In genomic region chr12:84186950-84187349, GRCm38 (mm10) we compare ENCODE assay signal across 9 mouse cellular contexts. TPM values are rescaled to one million over a fixed set of nuclear protein-coding genes. Genes with fewer than 3 reads are reported as not detected.
DNase-seq lines count a peak whose midpoint lies in the region; ATAC-seq and TF ChIP-seq lines count a peak whose summit lies in the region.
"Had no signal": no experiment of that assay in that cellular context is flagged by ENCODE, and none has a peak within 500 bp of the region (broad histone marks: within the 10 kb centered on the region; RNA-seq: fewer than 3 reads in every experiment).

No protein-coding gene starts in this region.

- TF ChIP-seq POLR2A in liver, adult 2 months (IDR thresholded peaks at IDR 0.05; ENCODE audit: extremely low read depth, insufficient read depth, low read length): no peak
- TF ChIP-seq POLR2A in kidney, adult 2 months (IDR thresholded peaks at IDR 0.05; ENCODE audit: low read depth, low read length): no peak
- TF ChIP-seq POLR2A in myocyte (IDR thresholded peaks at IDR 0.05; ENCODE audit: insufficient read length, low read depth): no peak

- TF ChIP-seq CTCF in liver, adult 2 months (IDR thresholded peaks at IDR 0.05; ENCODE audit: low read depth, low read length): no peak
- TF ChIP-seq CTCF in kidney, adult 2 months (conservative IDR thresholded peaks at IDR 0.05; ENCODE audit: insufficient read depth, insufficient read length, low read depth, low read length): no peak

- H3K79me2 ChIP-seq in liver, adult 2 months (ENCODE audit: control insufficient read depth, insufficient read depth, low read length): peaks cover 58% of the 10 kb centered on the region
- peaks cover 98% of the 10 kb centered on the region for H3K79me2 ChIP-seq in myocyte (ENCODE audit: control insufficient read depth, insufficient read depth)

- no peaks in the 10 kb centered on the region for H3K36me3 ChIP-seq in liver, adult 2 months (ENCODE audit: control insufficient read depth, insufficient read depth, low read length)
- H3K36me3 ChIP-seq in liver, embryonic 12.5 days: peaks cover 75% of the 10 kb centered on the region
- no peaks in the 10 kb centered on the region for H3K36me3 ChIP-seq in kidney, adult 2 months (ENCODE audit: control insufficient read depth, insufficient read depth, low read length)
- peaks cover 6% of the 10 kb centered on the region for H3K36me3 ChIP-seq in myocyte (ENCODE audit: control insufficient read depth, insufficient read depth)

- ATAC-seq in liver, embryonic 12.5 days: no peak
- ATAC-seq in erythroblast, adult 5-6 weeks (replicated peaks; ENCODE audit: low FRiP score, poor library complexity, severe bottlenecking): no peak

- H3K9ac ChIP-seq in liver, adult 2 months (ENCODE audit: low read depth, low read length): no peak overlapping the region
- H3K9ac ChIP-seq in liver, embryonic 12.5 days: no peak overlapping the region

- H3K4me2 ChIP-seq in liver, embryonic 12.5 days: no peak overlapping the region
- peak overlapping the region; percentile 48 for H3K4me2 ChIP-seq in myocyte (ENCODE audit: low read depth)

- H3K4me3 ChIP-seq in liver, adult 2 months (ENCODE audit: insufficient read depth, low read depth, low read length): no peak overlapping the region
- no peak overlapping the region for H3K4me3 ChIP-seq in liver, embryonic 12.5 days
- no peak overlapping the region for H3K4me3 ChIP-seq in kidney, adult 2 months (ENCODE audit: insufficient read depth, low read depth, low read length)
- H3K4me3 ChIP-seq in myocyte: no peak overlapping the region
- H3K4me3 ChIP-seq: limb, embryonic 13.5 days had no signal

- H3K27me3 ChIP-seq in liver, adult 2 months (ENCODE audit: control insufficient read depth, insufficient read depth, low read length): no peaks in the 10 kb centered on the region
- H3K27me3 ChIP-seq in liver, embryonic 12.5 days (replicated peaks): no peaks in the 10 kb centered on the region
- H3K27me3 ChIP-seq in kidney, adult 2 months (replicated peaks; ENCODE audit: control insufficient read depth, insufficient read depth, low read length): no peaks in the 10 kb centered on the region
- H3K27me3 ChIP-seq in myocyte (ENCODE audit: control insufficient read depth, insufficient read depth, insufficient read length): no peaks in the 10 kb centered on the region
- H3K27me3 ChIP-seq: limb, embryonic 13.5 days had no signal

- no peak overlapping the region for H3K27ac ChIP-seq in liver, adult 2 months (replicated peaks; ENCODE audit: insufficient read depth, low read depth, low read length)
- H3K27ac ChIP-seq in liver, embryonic 12.5 days: no peak overlapping the region
- H3K27ac ChIP-seq in kidney, adult 2 months (ENCODE audit: insufficient read depth, low read depth, low read length): peak overlapping the region; percentile 8

- no peak overlapping the region for H3ac ChIP-seq in myocyte (ENCODE audit: control insufficient read depth, insufficient read length)

- H3K4me1 ChIP-seq in liver, adult 2 months (ENCODE audit: control insufficient read depth, insufficient read depth, low read length): peaks cover 42% of the 10 kb centered on the region
- H3K4me1 ChIP-seq in liver, embryonic 12.5 days: peaks cover 89% of the 10 kb centered on the region
- H3K4me1 ChIP-seq in kidney, adult 2 months (ENCODE audit: control insufficient read depth, insufficient read depth, low read length): peaks cover 67% of the 10 kb centered on the region

- H3K9me3 ChIP-seq in liver, embryonic 12.5 days (replicated peaks): peaks cover 7% of the 10 kb centered on the region; the same call in 1 of the 2 replicates
- H3K9me3 ChIP-seq: limb, embryonic 13.5 days had no signal

- 43% methylated on average over 5 of the region's 5 CpGs for WGBS in liver, adult 2 months
- WGBS in liver, embryonic 12.5 days (ENCODE audit: insufficient replicate concordance): 88% methylated on average over 5 of the region's 5 CpGs
- WGBS in kidney, adult 2 months: 18% methylated on average over 5 of the region's 5 CpGs

- DNase-seq in liver, adult 2 months (ENCODE audit: extremely low read depth, low read depth, low spot score): peak; percentile 58
- peak; percentile 63 for DNase-seq in cerebellum, postnatal 14 days
- peak; percentile 91 for DNase-seq in kidney, adult 2 months
- no peak for DNase-seq in yolk sac, embryonic 10.5 days (ENCODE audit: low spot score)
- no peak for DNase-seq in gastrocnemius, postnatal 4 days (ENCODE audit: low spot score in 2 of 2)

TF ChIP-seq in myocyte, 11 proteins besides CTCF, POLR2A, EP300 and RAD21:
- TF ChIP-seq SRF (IDR thresholded peaks at IDR 0.05; ENCODE audit: control insufficient read depth, insufficient read length, low read depth) (no peak), TCF12 (IDR thresholded peaks at IDR 0.05; ENCODE audit: insufficient read depth, poor library complexity, severe bottlenecking) (peak; percentile 58), MYOG (IDR thresholded peaks at IDR 0.05; ENCODE audit: control insufficient read depth in 1 of 3, insufficient read depth in 1 of 3, insufficient read length in 2 of 3, low read depth in 2 of 3) (peak in 2 of 3 experiments; percentile 51 to 54), MYOD1 (IDR thresholded peaks at IDR 0.05; ENCODE audit: control insufficient read depth in 1 of 3, insufficient read length in 2 of 3, low read depth in 2 of 3) (peak; percentile 47 to 77 (median 56))

RNA-seq across cellular contexts. Expression of gene Elmsan1, which starts 31.7 kb away (rescaled TPM):
- total RNA-seq in liver, adult 2 months (2014; rRNA removed): 2.3 and 3.2 TPM in 2 replicates
- polyA plus RNA-seq in liver, adult 2 months (2012; rRNA removed): 3.4 and 3.8 TPM in 2 replicates
- 6.9 and 8.0 TPM in 2 replicates for polyA plus RNA-seq in liver, embryonic 12.5 days (2016; fragmentation: Nextera tagmentation; extraction: Ambion mirVana)
- polyA plus RNA-seq in kidney, adult 2 months (2012; rRNA removed): 6.7 and 7.4 TPM in 2 replicates
- 13.7 TPM for polyA plus RNA-seq in myocyte (2012; fragmentation: generic; extraction: Trizol)
- 5.4 and 12.7 TPM in 2 replicates for total RNA-seq in erythroblast, adult 5-6 weeks (2015; ENCODE audit: low replicate concordance)
- total RNA-seq in erythroblast, adult 5-6 weeks (2017; ENCODE audit: low replicate concordance): 8.0 and 11.4 TPM in 2 replicates
- total RNA-seq in gastrocnemius, postnatal 4 days (2021): 10 to 100 TPM; 22.0 to 23.3 TPM

RNA-seq across cellular contexts. Expression of gene Pnma1, which starts 38.7 kb away (rescaled TPM):
- total RNA-seq in liver, adult 2 months (2014; rRNA removed): 0.18 and 0.20 TPM in 2 replicates
- not detected in 2 replicates for polyA plus RNA-seq in liver, adult 2 months (2012; rRNA removed)
- 0.08 and 0.20 TPM in 2 replicates for polyA plus RNA-seq in liver, embryonic 12.5 days (2016; fragmentation: Nextera tagmentation; extraction: Ambion mirVana)
- polyA plus RNA-seq in kidney, adult 2 months (2012; rRNA removed): 0.05 TPM in 1 of 2 replicates, not detected in the other
- polyA plus RNA-seq in myocyte (2012; fragmentation: generic; extraction: Trizol): 0.46 TPM
- 1.5 and 4.4 TPM in 2 replicates for total RNA-seq in erythroblast, adult 5-6 weeks (2015; ENCODE audit: low replicate concordance)
- total RNA-seq in erythroblast, adult 5-6 weeks (2017; ENCODE audit: low replicate concordance): 1.0 and 4.5 TPM in 2 replicates
- under 1 TPM; 0.54 to 0.81 TPM for total RNA-seq in gastrocnemius, postnatal 4 days (2021)

Comparison
In these comparisons a context has a peak if more than half of its experiments do, and no peak if none do; other contexts are left out.
1. DNase-seq: peak in liver, adult 2 months (single experiment), cerebellum, postnatal 14 days (2 of 2) and kidney, adult 2 months (single experiment); none in yolk sac, embryonic 10.5 days (single experiment) and gastrocnemius, postnatal 4 days (0 of 2).